Mouse (Mus musculus) intestine, embryonic 14.5 days (tissue): ENCODE results near the gene Ahcy. TPM values are rescaled to one million over a fixed set of nuclear protein-coding genes. Genes with fewer than 3 reads are reported as not detected.
"Not testable (repeated sequence)": the region's sequence is repeated elsewhere in the genome, so short reads cannot be mapped to it uniquely, and the experiment has no call there.

Experiments used
- ATAC-seq: fragments of 200-750 bp; cut with Nextera tagmentation; replicated peaks from 2 replicates; pipeline ENCODE4 v1.8.0; 2017; ENCODE audit warnings: low read depth, moderate number of reproducible peaks, moderate TSS enrichment, moderate library complexity; ENCODE audit not compliant: low FRiP score, low TSS enrichment
- DNase-seq: peaks from one replicate; pipeline ENCODE4 v3.0.0-alpha.2; 2018; ENCODE audit warnings: low spot score
- H3K27ac ChIP-seq: fragments of 300-500 bp; sonication (generic); 2 replicates; pipeline ENCODE4 v1.5.1; 2014; ENCODE audit warnings: low read depth, mild to moderate bottlenecking, control low read depth
- H3K27me3 ChIP-seq: fragments of 300-500 bp; sonication (generic); replicated peaks from 2 replicates; pipeline ENCODE4 v1.6.1; 2014; ENCODE audit warnings: low read length, control low read depth; ENCODE audit not compliant: control insufficient read depth, insufficient read depth
- H3K36me3 ChIP-seq: fragments of 300-500 bp; sonication (generic); 2 replicates; pipeline ENCODE4 v1.6.1; 2014; ENCODE audit warnings: low read length, control low read depth; ENCODE audit not compliant: control insufficient read depth, insufficient read depth
- H3K4me1 ChIP-seq: fragments of 300-500 bp; sonication (generic); replicated peaks from 2 replicates; pipeline ENCODE4 v1.6.1; 2014; ENCODE audit warnings: low read length, control low read depth, mixed read lengths; ENCODE audit not compliant: control insufficient read depth, insufficient read depth
- H3K4me2 ChIP-seq: fragments of 300-500 bp; sonication (generic); 2 replicates; pipeline ENCODE4 v1.6.1; 2014; ENCODE audit warnings: low read length
- H3K4me3 ChIP-seq: fragments of 300-500 bp; sonication (generic); 2 replicates; pipeline ENCODE4 v1.5.1; 2014; ENCODE audit warnings: low read depth, low read length, control low read depth, mixed read lengths
- H3K9ac ChIP-seq: fragments of 300-500 bp; sonication (generic); 2 replicates; pipeline ENCODE4 v1.6.1; 2014; ENCODE audit warnings: mild to moderate bottlenecking, low read length
- H3K9me3 ChIP-seq: fragments of 300-500 bp; sonication (generic); 2 replicates; pipeline ENCODE4 v1.6.1; 2016; ENCODE audit warnings: low read length, control low read depth; ENCODE audit not compliant: control insufficient read depth
- WGBS: fragments of 180-500 bp; shearing (Covaris S2); extraction: QIAGEN DNeasy Blood & Tissue Kit; methylation state at CpG from one replicate; pipeline ENCODE4 v1.1.7; 2014; 5-methylcytosine and 5-hydroxymethylcytosine counted together
- polyA plus RNA-seq: library from polyadenylated mRNA; unstranded; fragments of >200 nt; fragmentation: Nextera tagmentation; extraction: Ambion mirVana; gene quantifications from 2 replicates; pipeline ENCODE4 v1.2.1, GENCODE M21; 2014

The Ahcy gene
- polyA plus RNA-seq, 1 experiment from 2014 or later, result 136 TPM

DNA sequence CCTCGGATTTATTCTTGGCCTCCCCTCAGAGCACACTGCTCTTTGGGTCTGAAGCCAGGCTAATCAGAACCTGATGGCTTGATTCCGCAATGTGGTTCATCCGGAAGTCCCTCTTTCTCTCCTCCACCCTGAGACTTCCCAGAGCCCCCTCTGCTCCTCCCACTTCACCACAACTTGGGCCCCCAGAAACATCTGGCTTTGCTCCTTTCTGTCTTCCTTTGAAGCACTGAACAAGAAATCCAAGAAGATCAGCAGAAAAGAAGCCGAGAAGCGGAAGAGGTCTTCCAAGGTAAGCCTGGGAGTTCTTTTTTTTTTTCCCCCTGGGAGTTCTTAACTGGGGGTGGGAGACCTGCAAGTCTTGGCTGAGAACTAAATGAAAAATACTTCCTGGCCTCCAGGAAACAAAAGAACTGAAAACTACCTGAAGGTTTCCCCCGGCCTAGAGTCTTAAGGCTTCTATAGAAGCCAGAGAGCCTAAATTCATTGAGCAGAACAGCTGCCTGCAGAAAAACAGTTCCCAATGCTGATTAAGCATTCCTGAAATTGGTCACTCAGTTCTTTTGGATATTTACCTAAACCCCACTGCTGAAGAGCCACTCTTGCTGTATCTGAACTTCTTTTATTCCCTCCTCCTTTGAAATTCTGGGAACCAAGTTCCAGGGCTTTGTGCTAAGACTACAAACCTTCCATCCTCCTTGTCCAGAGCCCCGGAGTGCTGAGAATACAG lies 26.7 kb downstream of the Ahcy start:
- H3K4me3 ChIP-seq, result no peak overlapping the region
- peaks cover 16% of the 10 kb centered on the region; the same call in 1 of the 2 replicates for H3K4me1 ChIP-seq
- peak overlapping the region; percentile 20; the same call in 1 of the 2 replicates for H3K27ac ChIP-seq
- 49% methylated on average over 7 of the region's 7 CpGs for WGBS
- no peak overlapping the region for H3K9ac ChIP-seq
- H3K4me2 ChIP-seq, result peak overlapping the region; percentile 11; the same call in 1 of the 2 replicates
- H3K36me3 ChIP-seq, result no peaks in the 10 kb centered on the region
- DNase-seq (no peak), ATAC-seq (no peak)
- no peaks in the 10 kb centered on the region for H3K27me3 ChIP-seq
- no peaks in the 10 kb centered on the region for H3K9me3 ChIP-seq

DNA sequence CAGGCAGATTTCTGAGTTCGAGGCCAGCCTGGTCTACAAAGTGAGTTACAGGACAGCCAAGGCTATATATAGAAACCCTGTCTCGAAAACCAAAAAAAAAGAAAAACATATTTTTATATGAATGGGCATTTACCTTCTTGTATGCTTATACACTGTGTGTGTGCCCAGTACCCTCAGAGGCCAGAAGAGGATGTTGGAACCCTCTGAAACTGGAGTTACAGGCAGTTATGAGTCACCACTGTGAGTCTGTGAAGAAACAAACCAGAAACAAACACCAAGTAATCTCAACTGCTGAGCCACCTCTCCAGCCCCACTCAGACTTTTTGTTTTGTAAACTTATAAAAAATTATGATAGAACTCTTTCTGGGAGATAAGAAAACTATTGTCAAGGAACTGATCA lies 27.5 kb downstream of the Ahcy start:
- Histone ChIP-seq H3K4me1 (peaks cover 13% of the 10 kb centered on the region; the same call in 1 of the 2 replicates), H3K9me3 (no peaks in the 10 kb centered on the region), H3K36me3 (no peaks in the 10 kb centered on the region), H3K27me3 (no peaks in the 10 kb centered on the region), H3K27ac (no peak overlapping the region), H3K4me2 (no peak overlapping the region), H3K4me3 (no peak overlapping the region), H3K9ac (no peak overlapping the region)
- no peak for ATAC-seq
- no peak for DNase-seq
- WGBS, result 96% methylated on average over 2 of the region's 2 CpGs

DNA sequence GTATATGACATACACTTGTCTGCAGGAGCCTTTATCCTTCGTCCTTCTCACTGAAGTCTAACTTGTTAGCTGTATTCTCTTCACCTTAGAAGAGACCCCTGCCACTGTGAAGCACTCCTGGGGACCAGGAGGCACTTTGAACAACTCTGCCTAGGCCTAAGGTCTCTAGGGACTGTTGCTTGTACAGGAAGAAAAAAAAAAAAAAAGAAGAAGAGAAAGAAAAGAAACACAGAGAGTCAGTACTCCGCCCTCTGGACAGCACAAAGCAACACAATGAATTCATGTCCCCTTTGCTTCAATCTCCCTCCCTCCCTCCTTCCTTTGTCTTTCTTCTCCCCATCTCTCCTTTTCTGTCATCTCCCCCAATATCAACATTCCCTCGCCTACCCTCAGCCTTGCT lies 29.2 kb downstream of the Ahcy start:
- no peaks in the 10 kb centered on the region for H3K9me3 ChIP-seq
- no peaks in the 10 kb centered on the region for H3K27me3 ChIP-seq
- H3K36me3 ChIP-seq, result no peaks in the 10 kb centered on the region
- 74% methylated on average over 3 of the region's 3 CpGs for WGBS
- DNase-seq, result no peak
- no peak overlapping the region for H3K4me2 ChIP-seq
- ATAC-seq, result no peak
- H3K4me1 ChIP-seq, result 0 out of 2 replicates have a peak, but pooled peaks cover 2% of the 10 kb centered on the region
- no peak overlapping the region for H3K9ac ChIP-seq
- no peak overlapping the region for H3K27ac ChIP-seq
- H3K4me3 ChIP-seq, result no peak overlapping the region

DNA sequence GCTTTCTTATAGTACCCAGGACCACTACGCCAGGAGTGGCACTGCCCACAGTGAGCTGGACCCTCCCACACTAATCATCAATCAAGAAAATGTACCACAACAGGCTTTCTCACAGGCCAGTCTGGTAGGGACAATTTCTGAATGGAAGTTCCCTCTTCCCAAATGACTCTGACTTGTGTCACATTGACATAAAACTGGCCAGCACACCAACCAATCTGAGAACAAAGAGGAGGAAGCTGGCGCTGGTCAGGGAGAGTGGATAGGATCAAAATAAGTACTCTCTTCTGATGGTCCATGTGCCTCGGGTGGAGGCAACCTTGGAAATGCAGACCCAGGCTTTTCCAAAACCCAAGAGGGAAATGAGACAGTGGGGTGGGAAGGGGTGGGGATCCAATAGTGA lies 29.8 kb downstream of the Ahcy start:
- 68% methylated on average over 3 of the region's 3 CpGs for WGBS
- H3K36me3 ChIP-seq, result no peaks in the 10 kb centered on the region
- DNase-seq (no peak), ATAC-seq (no peak)
- H3K9me3 ChIP-seq, result no peaks in the 10 kb centered on the region
- no peak overlapping the region for H3K4me2 ChIP-seq
- no peak overlapping the region for H3K4me3 ChIP-seq
- no peaks in the 10 kb centered on the region for H3K4me1 ChIP-seq
- no peaks in the 10 kb centered on the region for H3K27me3 ChIP-seq
- no peak overlapping the region for H3K9ac ChIP-seq
- H3K27ac ChIP-seq, result no peak overlapping the region

DNA sequence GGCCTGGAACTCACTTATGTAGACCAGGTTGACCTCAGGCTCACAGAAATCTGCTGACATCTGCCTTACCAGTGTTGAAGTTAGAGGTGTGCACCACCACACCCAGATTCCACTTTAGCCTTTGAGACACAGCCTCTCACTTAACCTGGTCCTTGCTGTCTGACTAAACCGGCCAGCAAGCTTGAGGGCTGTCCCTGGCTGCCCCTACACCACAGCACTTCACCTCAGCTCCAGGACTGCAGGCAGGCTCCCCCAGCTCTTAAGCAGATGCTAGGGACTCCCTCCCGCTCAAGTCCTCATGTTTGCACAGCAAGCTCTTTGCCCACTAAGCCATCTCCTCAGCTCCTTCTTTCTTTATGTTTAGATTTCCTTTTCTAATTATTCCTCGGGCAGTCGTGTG lies 34.3 kb downstream of the Ahcy start:
- Histone ChIP-seq H3K4me1 (no peaks in the 10 kb centered on the region), H3K36me3 (no peaks in the 10 kb centered on the region), H3K4me2 (no peak overlapping the region), H3K9ac (no peak overlapping the region), H3K27ac (no peak overlapping the region), H3K27me3 (no peaks in the 10 kb centered on the region), H3K9me3 (no peaks in the 10 kb centered on the region), H3K4me3 (no peak overlapping the region)
- 54% methylated on average over 4 of the region's 4 CpGs for WGBS
- no peak for ATAC-seq
- DNase-seq, result no peak

DNA sequence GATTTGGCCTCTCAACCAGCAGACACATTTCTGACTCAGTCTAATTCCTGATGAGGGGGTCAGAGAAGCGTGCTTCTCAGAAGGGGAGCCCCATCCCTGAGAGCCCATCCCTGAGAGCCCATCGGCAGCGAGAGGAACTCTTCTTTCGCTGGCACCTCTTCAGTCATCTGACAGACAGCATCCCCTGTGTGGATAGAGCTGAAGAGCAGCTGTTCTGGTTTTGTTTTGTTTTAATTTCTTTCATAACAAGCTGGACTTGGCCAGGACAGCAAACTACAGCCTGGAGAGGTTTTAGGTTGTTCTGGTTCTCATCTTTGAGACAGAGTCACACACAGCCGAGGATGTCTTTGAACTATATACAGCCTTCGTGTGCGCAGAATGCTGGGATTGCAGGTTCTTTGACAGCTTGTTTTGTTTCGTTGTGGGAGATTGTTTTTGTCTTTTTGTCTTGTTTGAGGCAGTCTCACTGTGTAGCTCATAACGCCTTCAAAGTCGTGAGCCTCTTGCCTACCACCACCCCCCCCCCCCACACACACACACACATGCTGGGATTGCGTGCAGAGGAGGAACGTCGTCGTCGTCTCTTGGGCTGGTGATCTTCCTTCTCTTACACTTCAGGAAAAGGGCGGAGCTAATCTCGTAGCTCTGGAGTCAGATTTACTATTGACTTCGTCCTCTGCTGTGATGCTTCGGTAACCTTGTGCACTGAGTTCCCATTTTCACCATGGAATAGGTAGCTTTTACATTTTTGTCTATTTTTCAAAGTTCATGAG lies 41.2 kb downstream of the Ahcy start:
- Histone ChIP-seq H3K4me1 (peaks cover 6% of the 10 kb centered on the region; the same call in 1 of the 2 replicates), H3K27me3 (no peaks in the 10 kb centered on the region), H3K27ac (peak overlapping the region; percentile 9; the same call in 1 of the 2 replicates), H3K9me3 (no peaks in the 10 kb centered on the region), H3K4me2 (peak overlapping the region; percentile 9), H3K36me3 (no peaks in the 10 kb centered on the region), H3K9ac (no peak overlapping the region), H3K4me3 (no peak overlapping the region)
- DNase-seq (no peak), ATAC-seq (peak; percentile 43; the same call in 1 of the 2 replicates)
- WGBS, result 26% methylated on average over 19 of the region's 19 CpGs

DNA sequence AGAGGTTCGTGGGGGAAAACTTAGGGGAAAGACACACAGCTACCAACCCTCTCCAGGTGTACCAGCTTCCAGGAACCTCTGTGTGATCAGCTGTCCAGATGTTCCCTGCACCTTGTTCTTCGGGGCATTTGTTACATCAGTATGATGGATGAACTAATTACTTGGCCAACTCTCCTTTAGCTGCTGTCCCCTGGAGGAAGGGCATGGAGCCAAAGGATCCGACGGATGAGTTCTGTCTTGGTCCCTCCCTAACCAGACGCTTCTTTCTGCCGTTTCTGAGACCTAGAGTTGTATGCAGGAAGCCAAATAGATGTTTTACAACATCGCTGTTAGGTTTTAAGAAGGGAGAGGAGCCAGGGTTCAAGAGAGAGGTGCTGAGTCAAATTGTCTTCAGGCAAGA lies 43.5 kb downstream of the Ahcy start:
- 48% methylated on average over 7 of the region's 7 CpGs for WGBS
- Histone ChIP-seq H3K36me3 (no peaks in the 10 kb centered on the region), H3K4me3 (no peak overlapping the region), H3K27ac (no peak overlapping the region), H3K9me3 (no peaks in the 10 kb centered on the region), H3K4me2 (no peak overlapping the region), H3K27me3 (no peaks in the 10 kb centered on the region), H3K9ac (no peak overlapping the region), H3K4me1 (peaks cover 6% of the 10 kb centered on the region; the same call in 1 of the 2 replicates)
- ATAC-seq, result no peak
- DNase-seq, result no peak

DNA sequence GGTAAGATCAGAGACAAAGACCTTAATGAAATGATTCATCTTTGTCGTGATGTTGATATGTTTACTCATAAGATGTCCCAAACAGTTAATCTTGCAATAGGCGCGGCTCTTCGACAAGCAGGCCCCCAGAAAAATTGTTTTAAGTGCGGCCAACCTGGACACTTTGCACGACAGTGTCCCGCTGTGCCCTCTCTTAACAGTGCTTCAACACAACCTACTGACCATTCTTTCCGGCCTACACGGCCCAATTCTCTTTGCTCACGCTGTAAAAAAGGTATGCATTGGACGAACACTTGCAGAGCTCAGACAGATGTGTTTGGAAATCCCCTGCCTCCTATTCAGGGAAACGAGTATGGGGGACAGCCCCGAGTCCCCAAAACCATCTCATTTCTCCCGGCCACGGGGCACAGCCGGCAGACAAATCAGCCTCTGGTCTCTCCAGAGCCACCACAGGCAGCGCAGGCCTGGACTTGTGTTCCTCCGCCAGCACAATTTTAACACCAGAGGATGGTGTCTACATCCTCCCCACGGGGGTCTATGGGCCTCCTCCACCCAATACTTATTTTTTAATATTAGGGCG lies 54.0 kb downstream of the Ahcy start:
- not testable (repeated sequence) for H3K9ac ChIP-seq, H3K4me3 ChIP-seq, H3K27ac ChIP-seq, H3K27me3 ChIP-seq, ATAC-seq, H3K4me1 ChIP-seq, H3K9me3 ChIP-seq, DNase-seq, H3K36me3 ChIP-seq
- WGBS, result 44% methylated on average over 20 of the region's 20 CpGs
- peak overlapping the region; percentile 99 for H3K4me2 ChIP-seq
